Mouse (Mus musculus) erythroblast, embryonic 14.5 days (primary cell): ENCODE measurements around the gene Lyrm4.

Experiments
- GATA1 ChIP-seq: IDR thresholded peaks from 2 replicates; pipeline ENCODE4 v1.6.1; 2012; ENCODE audit warnings: low read length, inconsistent platforms, mixed read lengths
- TAL1 ChIP-seq: IDR thresholded peaks from 3 replicates; pipeline ENCODE4 v1.6.1; 2012; ENCODE audit warnings: low read length, inconsistent platforms, mixed read lengths

GRCm38 (mm10) chr13:35968131-35968718 is 149.1 kb downstream of the Lyrm4 start:
- TF ChIP-seq GATA1 (no peak), TAL1 (no peak)
